Mouse (Mus musculus) C2C12 (cell line): ENCODE measurements around the gene Hoxa9. TPM values are rescaled to one million over a fixed set of nuclear protein-coding genes. Genes with fewer than 3 reads are reported as not detected.

Source experiments
- H3K27me3 ChIP-seq: one replicate; pipeline ENCODE4 v1.6.1; 2011; ENCODE audit not compliant: control insufficient read depth, insufficient read depth, insufficient read length
- H3K36me3 ChIP-seq: one replicate; pipeline ENCODE4 v1.6.1; 2011; ENCODE audit not compliant: control insufficient read depth, insufficient read depth
- H3K4me3 ChIP-seq: one replicate; pipeline ENCODE4 v1.5.1; 2011; ENCODE audit warnings: mild to moderate bottlenecking, control low read depth; ENCODE audit not compliant: poor library complexity, insufficient read depth, severe bottlenecking
- H3K79me2 ChIP-seq: one replicate; pipeline ENCODE4 v1.6.1; 2011; ENCODE audit not compliant: control insufficient read depth, insufficient read depth
- H3K79me3 ChIP-seq: one replicate; pipeline ENCODE4 v1.6.1; 2011; ENCODE audit warnings: low read depth, control low read depth
- H3ac ChIP-seq: one replicate; pipeline ENCODE3; 2011; ENCODE audit warnings: low read depth; ENCODE audit not compliant: control insufficient read depth, insufficient read length
- CEBPB ChIP-seq: IDR thresholded peaks from one replicate; pipeline ENCODE4 v1.6.1; 2011; ENCODE audit warnings: low read depth, mild to moderate bottlenecking, control low read depth, moderate library complexity
- CTCF ChIP-seq: IDR thresholded peaks from one replicate; pipeline ENCODE4 v1.5.1; 2011; ENCODE audit not compliant: control insufficient read depth, insufficient read depth, insufficient read length
- FOSL1 ChIP-seq: IDR thresholded peaks from one replicate; pipeline ENCODE4 v1.8.0; 2011; ENCODE audit warnings: mild to moderate bottlenecking, low read length; ENCODE audit not compliant: poor library complexity, insufficient read depth, severe bottlenecking
- MAX ChIP-seq: IDR thresholded peaks from one replicate; pipeline ENCODE4 v1.6.1; 2011; ENCODE audit warnings: mild to moderate bottlenecking, control low read depth
- MYOD1 ChIP-seq: IDR thresholded peaks from one replicate; pipeline ENCODE4 v1.6.1; 2011; ENCODE audit warnings: low read depth; ENCODE audit not compliant: control insufficient read depth, insufficient read length
- MYOG ChIP-seq: IDR thresholded peaks from one replicate; pipeline ENCODE4 v1.6.1; 2011; ENCODE audit not compliant: control insufficient read depth, insufficient read length; ENCODE audit errors: extremely low read depth
- USF1 ChIP-seq: IDR thresholded peaks from one replicate; pipeline ENCODE4 v1.6.1; 2011; ENCODE audit warnings: low read depth, mild to moderate bottlenecking, control low read depth, moderate library complexity
- polyA plus RNA-seq: library from polyadenylated mRNA; unstranded; fragments of >200 nt; fragmentation: generic; extraction: Trizol; gene quantifications from one replicate; pipeline ENCODE4 v1.2.1, GENCODE M21; 2012; ENCODE audit warnings: missing spikeins

Hoxa9 gene
- polyA plus RNA-seq, 1 experiment: 19.3 TPM

GRCm38 (mm10) chr6:52191860-52192550 is 38.9 kb downstream of the Hoxa9 start:
- Histone ChIP-seq H3K27me3 (no peaks in the 10 kb centered on the region), H3ac (peak overlapping the region; percentile 60), H3K79me3 (no peaks in the 10 kb centered on the region)

GRCm38 (mm10) chr6:52190906-52191810 is 39.7 kb downstream of the Hoxa9 start, which contains the start of gene Hoxa4:
Hoxa4 (minus strand) TSS chr6:52191753.
- no peaks in the 10 kb centered on the region for H3K27me3 ChIP-seq
- no peak for TF ChIP-seq MYOD1
- TF ChIP-seq CEBPB: no peak
- TF ChIP-seq USF1: no peak
- no peak for TF ChIP-seq FOSL1
- no peak for TF ChIP-seq CTCF
- TF ChIP-seq MAX: no peak

More at GRCm38 (mm10) chr6:52191860-52192550, 38.9 kb downstream of the Hoxa9 start:
- TF ChIP-seq USF1 (peak; percentile 89), FOSL1 (no peak), CTCF (no peak), MAX (peak; percentile 70), MYOD1 (no peak), CEBPB (no peak), MYOG (no peak)
- peak overlapping the region; percentile 31 for H3K4me3 ChIP-seq
- H3K36me3 ChIP-seq: no peaks in the 10 kb centered on the region
- H3K79me2 ChIP-seq: no peaks in the 10 kb centered on the region

GRCm38 (mm10) chr6:52190410-52190809 is 40.5 kb downstream of the Hoxa9 start:
- no peaks in the 10 kb centered on the region for H3K36me3 ChIP-seq
- no peak overlapping the region for H3K4me3 ChIP-seq
- no peaks in the 10 kb centered on the region for H3K79me2 ChIP-seq
- no peaks in the 10 kb centered on the region for H3K27me3 ChIP-seq
- no peaks in the 10 kb centered on the region for H3K79me3 ChIP-seq
- TF ChIP-seq USF1 (no peak), FOSL1 (no peak), CTCF (no peak)
- H3ac ChIP-seq: no peak overlapping the region

More at GRCm38 (mm10) chr6:52190906-52191810, 39.7 kb downstream of the Hoxa9 start, which contains the start of gene Hoxa4:
- Histone ChIP-seq H3K79me3 (no peaks in the 10 kb centered on the region), H3K79me2 (no peaks in the 10 kb centered on the region), H3K4me3 (peak within 1 kb of the TSS; percentile 31), H3K36me3 (no peaks in the 10 kb centered on the region), H3ac (peak within 1 kb of the TSS; percentile 67)

GRCm38 (mm10) chr6:52189909-52190308 is 41.0 kb downstream of the Hoxa9 start:
- TF ChIP-seq CTCF (no peak), MYOD1 (no peak), CEBPB (no peak), USF1 (no peak), MYOG (no peak), MAX (no peak), FOSL1 (no peak)
- Histone ChIP-seq H3K4me3 (no peak overlapping the region), H3K79me3 (no peaks in the 10 kb centered on the region), H3ac (no peak overlapping the region), H3K36me3 (no peaks in the 10 kb centered on the region), H3K79me2 (no peaks in the 10 kb centered on the region), H3K27me3 (no peaks in the 10 kb centered on the region)

- Histone ChIP-seq H3K4me3 (no peak overlapping the region), H3K79me3 (no peaks in the 10 kb centered on the region), H3K79me2 (no peaks in the 10 kb centered on the region), H3K36me3 (no peaks in the 10 kb centered on the region), H3K27me3 (no peaks in the 10 kb centered on the region), H3ac (no peak overlapping the region)
- no peak for TF ChIP-seq USF1
- no peak for TF ChIP-seq MYOG
- no peak for TF ChIP-seq MAX
- TF ChIP-seq CTCF: no peak
- no peak for TF ChIP-seq CEBPB
- TF ChIP-seq FOSL1: no peak
- TF ChIP-seq MYOD1: no peak
Measured at GRCm38 (mm10) chr6:52189172-52189591, 41.7 kb downstream of the Hoxa9 start.
